Mouse (Mus musculus): Measurements from ENCODE around the gene Qprt.

- TF ChIP-seq CTCF (conservative IDR thresholded peaks at IDR 0.05; ENCODE audit: low read length), result no peak
- TF ChIP-seq NANOG (IDR thresholded peaks at IDR 0.05; ENCODE audit: borderline replicate concordance, low read length), result no peak
These were observed 20.6 kb upstream of the Qprt start for GRCm38 (mm10) chr7:127142666-127143065.
